Mouse (Mus musculus) layer of hippocampus, adult 2 months (tissue): ENCODE results near the gene Matn3. TPM values are rescaled to one million over a fixed set of nuclear protein-coding genes. Genes with fewer than 3 reads are reported as not detected.
"Not testable (repeated sequence)": the region's sequence is repeated elsewhere in the genome, so short reads cannot be mapped to it uniquely, and the experiment has no call there.

Experiments
- DNase-seq, 2 experiments: peaks; one replicate each; pipeline ENCODE4 v3.0.0; 2022; ENCODE audit warnings: low spot score in 2 of 2
- H3K27ac ChIP-seq: fragments of 200-600 bp; 2 replicates; pipeline ENCODE4 v1.8.1; 2022
- H3K4me3 ChIP-seq: fragments of 200-600 bp; 2 replicates; pipeline ENCODE4 v1.8.1; 2022; ENCODE audit warnings: mild to moderate bottlenecking
- CTCF ChIP-seq: fragments of 200-600 bp; conservative IDR thresholded peaks from 2 replicates; pipeline ENCODE4 v1.8.1; 2022; ENCODE audit warnings: antibody characterized with exemption, mild to moderate bottlenecking, moderate library complexity
- total RNA-seq, 2 experiments: library from RNA; stranded (reverse); gene quantifications; 2 replicates each; pipeline ENCODE4 v1.2.3; 2021

Gene Matn3
- total RNA-seq, 2 experiments from 2014 or later: not detected

DNA sequence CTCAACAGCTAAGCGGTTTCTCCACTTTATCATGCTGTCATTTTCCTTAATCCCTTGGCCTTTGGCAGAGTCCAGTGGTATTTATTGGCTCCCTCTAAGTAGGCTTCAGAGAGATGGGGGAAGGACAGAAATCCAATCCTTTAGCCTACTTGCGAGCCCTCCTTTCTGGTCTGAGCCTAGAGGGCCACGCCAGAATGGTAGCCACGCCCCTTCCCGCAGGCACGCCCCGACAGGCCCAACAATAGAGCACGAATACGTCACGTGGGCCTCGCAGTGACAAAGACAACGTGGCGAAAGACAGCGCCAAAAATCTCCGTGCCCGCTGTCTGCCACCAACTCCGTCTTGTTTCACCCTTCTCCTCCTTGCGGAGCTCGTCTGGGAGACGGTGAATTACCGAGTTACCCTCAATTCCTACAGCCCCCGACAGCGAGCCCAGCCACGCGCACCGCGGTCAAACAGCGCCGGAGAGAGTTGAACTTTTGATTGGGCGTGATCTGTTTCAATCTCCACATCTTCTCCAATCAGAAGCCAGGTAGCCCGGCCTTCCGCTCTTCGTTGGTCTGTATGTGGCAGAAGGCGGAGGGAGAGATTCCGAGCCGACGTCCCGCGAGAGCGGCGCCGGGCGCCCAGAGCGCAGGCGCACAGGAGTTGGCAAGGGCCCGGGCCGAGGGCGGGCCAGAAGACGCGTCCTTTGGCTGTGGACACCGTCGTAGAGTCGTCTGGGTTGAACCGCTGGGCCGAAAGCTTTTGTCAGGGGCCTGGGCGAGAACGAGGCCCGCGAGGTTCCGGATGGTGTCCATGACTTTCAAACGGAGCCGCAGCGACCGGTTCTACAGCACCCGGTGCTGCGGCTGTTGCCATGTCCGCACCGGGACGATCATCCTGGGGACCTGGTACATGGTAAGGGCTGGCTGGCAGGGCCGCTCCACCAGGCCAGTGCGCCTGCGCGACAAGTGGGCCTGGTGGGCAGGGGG is 26.0 kb upstream of the Matn3 start, which contains the start of gene Laptm4a:
Gene Laptm4a (plus strand): TSS at position 271 of the 975 bp plus-strand sequence.
- Histone ChIP-seq H3K4me3 (peak within 1 kb of the TSS; percentile 97), H3K27ac (peak within 1 kb of the TSS; percentile 99)
- peak; percentile 98 for DNase-seq
- no peak for TF ChIP-seq CTCF

DNA sequence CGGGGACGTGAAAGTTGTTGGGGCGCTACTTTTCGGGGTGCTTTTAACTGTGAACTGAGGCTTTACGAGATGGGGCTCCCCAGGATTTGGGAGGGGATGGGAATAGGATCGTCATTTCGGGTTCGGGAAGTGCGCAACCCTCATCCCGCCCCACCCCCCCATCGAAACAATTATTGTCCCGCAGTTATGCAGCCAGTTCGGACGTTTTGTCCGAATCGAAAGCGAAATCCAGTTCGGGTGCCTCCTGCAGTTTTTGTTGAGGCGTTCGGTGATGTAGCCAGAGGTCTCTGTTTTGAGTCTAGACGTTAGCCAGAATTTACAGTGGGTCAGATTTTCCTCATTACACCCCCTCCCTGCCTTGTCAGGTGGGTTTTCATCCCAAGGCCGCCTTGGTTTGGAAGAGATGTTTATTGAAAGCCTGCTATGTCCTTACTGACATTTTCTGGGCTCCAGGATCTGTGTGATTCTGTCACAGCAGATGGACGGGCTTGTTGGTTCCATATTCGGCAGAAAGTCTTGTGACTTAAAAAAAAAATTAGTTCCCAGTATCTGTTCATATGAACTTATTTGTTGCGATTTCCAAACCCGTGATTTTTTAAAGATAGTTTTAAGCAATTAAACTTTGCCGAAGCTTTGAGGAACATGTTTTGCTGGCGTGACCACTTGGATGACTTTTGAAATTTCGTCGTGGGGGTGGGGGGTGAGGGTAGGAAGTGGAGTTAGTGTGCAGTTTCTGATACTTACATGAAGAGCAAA is 25.2 kb upstream of the Matn3 start:
- Histone ChIP-seq H3K27ac (peak overlapping the region; percentile 99), H3K4me3 (peak overlapping the region; percentile 97)
- peak in 1 of 2 experiments; percentile 20 for DNase-seq
- no peak for TF ChIP-seq CTCF

DNA sequence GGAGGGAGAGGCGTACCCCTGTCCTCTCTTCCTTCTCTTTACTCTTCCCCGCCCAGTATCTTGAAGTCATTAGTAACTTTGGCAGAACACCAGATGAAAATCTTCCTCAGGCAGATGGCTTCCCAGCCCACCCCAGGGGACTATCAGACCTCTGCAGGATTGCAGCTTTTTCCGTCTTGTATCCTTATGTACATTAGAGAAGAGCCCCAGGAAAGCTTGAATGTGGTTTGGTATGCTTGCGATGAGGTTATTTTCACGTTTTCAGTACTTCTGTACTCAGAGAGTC is 24.7 kb upstream of the Matn3 start:
- Histone ChIP-seq H3K27ac (peak overlapping the region; percentile 99), H3K4me3 (peak overlapping the region; percentile 97)
- TF ChIP-seq CTCF: no peak
- peak in 1 of 2 experiments; percentile 23 for DNase-seq

DNA sequence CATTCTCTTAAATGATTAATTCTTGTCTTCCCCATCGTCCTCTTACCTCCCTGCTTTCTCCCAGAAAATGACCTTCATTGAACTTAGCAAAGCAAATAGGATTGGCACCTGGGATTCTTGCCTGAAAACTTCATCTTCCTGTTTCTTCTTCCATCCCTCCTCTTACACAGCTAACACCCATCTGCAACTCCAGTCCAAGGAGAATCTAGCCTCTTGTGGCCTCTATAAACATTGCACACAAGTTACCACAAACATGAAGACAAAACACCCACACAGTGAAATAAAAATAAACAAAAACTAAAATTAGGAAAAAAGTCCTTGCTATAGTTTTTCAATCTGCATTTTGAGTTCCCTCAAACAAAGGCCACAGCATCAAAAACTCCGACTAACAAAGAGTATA is 24.1 kb upstream of the Matn3 start:
- TF ChIP-seq CTCF: peak; percentile 55
- Histone ChIP-seq H3K4me3 (peak overlapping the region; percentile 97), H3K27ac (peak overlapping the region; percentile 99)
- DNase-seq: no peak

DNA sequence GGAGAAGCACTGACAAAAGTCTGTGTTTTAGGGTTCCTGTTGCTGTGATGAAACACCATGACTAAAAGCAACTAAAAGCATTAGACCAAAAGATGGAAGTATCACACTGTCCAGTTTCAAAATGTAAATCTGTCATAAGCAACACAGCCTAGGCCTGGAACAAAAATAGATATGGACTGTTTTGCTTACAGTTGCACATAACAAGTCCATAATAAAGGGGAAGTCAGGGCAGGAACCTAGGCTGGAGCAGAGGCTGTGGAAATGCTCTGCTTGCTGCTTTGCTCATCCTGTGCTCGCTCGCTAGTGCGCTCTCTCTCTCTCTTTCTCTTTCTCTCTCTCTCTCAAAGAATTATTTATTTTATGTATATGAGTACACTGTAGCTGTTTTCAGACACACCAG is 20.1 kb upstream of the Matn3 start:
- no peak for DNase-seq
- TF ChIP-seq CTCF: no peak
- Histone ChIP-seq H3K4me3 (no peak overlapping the region), H3K27ac (no peak overlapping the region)

DNA sequence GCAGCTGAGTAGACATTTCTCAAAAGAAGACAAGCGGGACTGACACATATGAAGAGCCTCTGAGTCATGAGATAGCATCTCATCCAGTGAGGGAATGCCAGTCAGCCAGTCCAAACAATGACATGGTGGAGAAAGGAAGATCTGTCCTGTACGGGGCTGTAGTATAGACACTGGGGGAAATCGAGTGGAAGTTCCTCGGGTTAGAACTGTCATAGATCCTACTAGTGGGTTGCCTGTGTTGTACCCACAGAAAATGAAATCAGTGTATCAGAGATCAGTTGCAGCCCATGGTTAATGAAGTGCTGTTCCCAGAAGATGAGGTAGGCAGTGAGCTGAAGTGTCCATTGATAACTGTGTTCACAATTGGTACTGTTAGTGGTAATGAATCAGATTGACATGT is 19.0 kb upstream of the Matn3 start:
- TF ChIP-seq CTCF: no peak
- DNase-seq: no peak
- Histone ChIP-seq H3K4me3 (no peak overlapping the region), H3K27ac (no peak overlapping the region)

DNA sequence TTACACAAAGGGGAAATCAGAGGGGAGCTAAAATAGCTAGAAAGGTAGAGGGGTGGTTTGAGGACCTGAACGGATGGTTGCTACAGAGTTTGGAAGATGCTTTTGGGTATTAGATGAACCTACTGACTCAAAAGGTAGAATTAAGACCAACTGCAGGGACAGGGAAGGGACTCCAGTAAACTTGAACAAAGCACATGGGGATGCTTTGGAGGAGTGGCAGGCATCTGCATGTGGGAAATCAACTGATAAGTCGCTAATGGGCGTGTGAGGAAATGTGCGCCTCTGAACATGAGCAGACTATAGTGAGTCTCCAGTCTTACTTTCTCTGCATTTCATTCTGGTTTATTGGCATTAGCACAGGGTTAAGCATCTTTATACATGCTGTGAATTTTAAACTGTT is 16.6 kb upstream of the Matn3 start:
- Histone ChIP-seq H3K4me3 (no peak overlapping the region), H3K27ac (no peak overlapping the region)
- no peak for TF ChIP-seq CTCF
- no peak for DNase-seq

DNA sequence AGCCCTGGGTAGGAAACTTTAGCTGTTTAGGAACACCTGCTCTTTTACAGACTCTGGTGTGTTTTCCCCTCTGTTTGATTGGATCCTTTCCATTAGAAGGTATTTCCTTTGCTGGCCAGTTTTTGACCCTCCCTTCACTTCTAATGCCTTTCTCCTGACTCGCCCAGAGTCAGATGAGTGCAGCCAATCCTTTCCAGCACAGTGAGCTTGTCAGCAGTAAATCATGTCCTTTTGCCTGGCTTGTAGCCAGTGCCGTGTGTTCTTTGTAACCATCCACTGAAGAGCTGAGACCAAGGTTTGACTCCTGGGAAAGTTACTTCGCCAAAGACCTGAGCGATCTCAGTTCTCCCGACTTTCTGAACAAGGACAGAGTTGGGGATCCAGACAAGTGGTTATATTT is 12.4 kb upstream of the Matn3 start:
- no peak overlapping the region for H3K4me3 ChIP-seq
- DNase-seq: no peak
- TF ChIP-seq CTCF: no peak
- no peak overlapping the region for H3K27ac ChIP-seq

DNA sequence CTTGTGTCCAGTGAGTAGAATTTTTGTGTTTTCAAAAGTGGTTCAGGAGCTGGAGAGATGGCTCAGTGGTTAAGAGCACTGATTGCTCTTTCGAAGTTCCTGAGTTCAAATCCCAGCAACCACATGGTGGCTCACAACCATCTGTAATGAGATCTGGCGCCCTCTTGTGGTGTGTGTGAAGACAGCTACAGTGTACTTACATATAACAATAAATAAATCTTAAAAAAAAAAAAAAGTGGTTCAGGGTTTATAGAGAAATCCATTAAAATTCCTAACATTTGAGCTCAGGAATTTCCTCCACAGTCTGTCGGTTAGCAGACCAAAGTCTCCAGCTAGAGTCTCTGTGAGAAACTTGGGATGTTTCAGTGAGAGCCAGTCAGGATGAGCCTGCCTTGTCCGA is 11.5 kb upstream of the Matn3 start:
- not testable (repeated sequence) for DNase-seq

DNA sequence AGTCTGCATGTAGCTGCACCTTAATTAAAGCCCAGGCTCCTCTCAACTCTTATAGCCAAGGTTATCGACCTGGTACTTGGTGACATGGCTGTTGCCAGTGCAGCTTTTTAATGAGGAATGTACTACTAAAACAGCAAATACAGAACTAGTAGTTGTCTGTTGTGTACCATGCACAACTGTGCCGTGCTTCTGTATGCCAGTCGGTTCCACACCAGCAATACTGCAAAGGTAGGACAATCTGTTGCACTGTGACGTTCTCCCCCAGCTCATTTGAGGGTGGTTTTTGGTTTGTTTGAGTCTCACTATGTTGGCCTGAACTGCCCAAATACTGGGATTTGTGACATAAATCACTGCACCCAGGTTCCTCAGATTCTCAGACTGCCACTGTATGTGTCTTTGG is 8.2 kb upstream of the Matn3 start:
- no peak for DNase-seq
- Histone ChIP-seq H3K27ac (no peak overlapping the region), H3K4me3 (no peak overlapping the region)
- no peak for TF ChIP-seq CTCF

More for the DNA sequence above, 11.5 kb upstream of the Matn3 start:
- peak; percentile 75 for TF ChIP-seq CTCF
- not testable (repeated sequence) for H3K4me3 ChIP-seq, H3K27ac ChIP-seq

DNA sequence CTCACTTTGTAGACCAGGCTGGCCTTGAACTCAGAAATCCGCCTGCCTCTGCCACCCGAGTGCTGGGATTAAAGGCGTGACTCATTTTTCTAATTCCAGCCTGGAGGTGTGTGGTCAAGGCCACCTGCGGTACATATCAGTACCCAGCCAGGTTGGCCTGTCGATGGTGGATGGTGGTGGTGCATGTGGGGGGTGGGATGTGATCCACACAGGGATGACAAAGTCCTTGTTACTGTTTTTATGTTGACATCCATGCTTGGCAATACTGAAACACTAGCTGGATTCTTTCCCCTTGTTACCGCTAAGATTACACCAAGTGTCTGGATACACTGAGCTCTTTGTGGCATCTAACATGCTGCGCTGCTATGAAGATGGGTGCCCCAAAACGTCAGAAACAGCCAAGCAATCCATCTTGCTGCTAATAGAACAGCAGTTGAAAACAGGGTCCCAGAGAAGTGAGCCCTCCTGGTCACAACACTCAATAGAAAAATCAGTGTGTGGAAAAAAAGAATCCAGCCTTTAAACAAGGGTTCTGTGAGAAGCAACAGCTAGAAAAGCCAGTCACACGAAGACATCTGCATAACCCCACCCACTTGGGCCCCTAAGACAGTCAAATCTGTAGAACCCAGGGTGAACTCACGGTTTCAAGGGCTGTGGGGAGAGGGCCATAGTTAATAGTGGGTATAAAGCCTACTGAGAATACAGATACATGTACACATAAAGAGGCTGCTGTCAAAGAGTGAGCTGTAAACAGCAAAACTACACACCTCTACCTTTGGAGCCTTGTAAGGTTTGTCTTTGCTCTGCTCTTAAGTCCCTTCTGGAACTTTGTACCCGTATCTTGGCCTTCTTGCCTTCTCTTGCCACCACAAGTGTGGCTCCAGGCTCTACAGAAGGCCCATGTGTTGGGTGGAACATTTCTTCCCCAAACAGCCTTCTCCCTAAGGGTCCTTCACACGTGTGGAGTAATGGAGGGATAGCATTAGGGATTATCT is 7.4 kb upstream of the Matn3 start:
- no peak for TF ChIP-seq CTCF
- no peak overlapping the region for H3K4me3 ChIP-seq
- H3K27ac ChIP-seq: no peak overlapping the region
- DNase-seq: no peak

DNA sequence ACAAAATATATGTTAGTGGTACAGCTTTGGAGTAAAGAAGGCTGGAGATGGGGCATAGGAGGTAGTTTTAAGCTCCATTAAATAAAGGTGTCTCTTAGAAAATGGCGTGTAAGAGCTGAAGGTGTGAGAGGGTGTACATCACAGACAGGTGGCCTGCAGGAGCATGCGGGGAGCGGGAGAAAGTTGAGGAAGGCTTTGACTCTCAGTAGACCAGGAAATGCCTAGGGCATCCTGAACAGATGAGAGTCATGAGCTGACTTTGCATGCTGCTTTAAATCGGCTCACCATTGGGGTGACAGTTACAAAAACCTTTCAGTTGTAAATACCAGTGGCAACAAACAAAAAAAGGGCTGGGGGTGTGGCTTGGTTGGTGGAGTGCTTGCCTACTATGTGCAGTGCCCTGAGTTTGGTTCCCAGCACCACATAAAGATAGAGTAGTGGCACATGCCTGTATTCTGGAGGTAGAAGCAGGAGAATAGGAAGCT is 6.6 kb upstream of the Matn3 start:
- H3K4me3 ChIP-seq: no peak overlapping the region

More for the DNA sequence above, 6.6 kb upstream of the Matn3 start:
- DNase-seq: no peak
- TF ChIP-seq CTCF: no peak
- no peak overlapping the region for H3K27ac ChIP-seq
